Mouse (Mus musculus) cortical plate, adult 2 months (tissue): ENCODE measurements around the gene Chd9. TPM values are rescaled to one million over a fixed set of nuclear protein-coding genes. Genes with fewer than 3 reads are reported as not detected.
A peak's percentile ranks its signal among the peaks of the same experiment; 100 is the strongest.
"Not testable (repeated sequence)": the region's sequence is repeated elsewhere in the genome, so short reads cannot be mapped to it uniquely, and the experiment has no call there.

ENCODE experiments used
- H3K27ac ChIP-seq: fragments of 200-500 bp; 2 replicates; pipeline ENCODE4 v1.5.1; 2012; ENCODE audit warnings: low read length, control low read depth, inconsistent platforms; ENCODE audit not compliant: insufficient read depth
- H3K4me1 ChIP-seq: fragments of 200-500 bp; 2 replicates; pipeline ENCODE4 v1.6.1; 2011; ENCODE audit warnings: low read length; ENCODE audit not compliant: control insufficient read depth, insufficient read depth
- H3K4me3 ChIP-seq: fragments of 200-500 bp; 2 replicates; pipeline ENCODE4 v1.5.1; 2011; ENCODE audit warnings: mild to moderate bottlenecking, low read length, control low read depth; ENCODE audit not compliant: insufficient read depth
- CTCF ChIP-seq: fragments of 200-500 bp; IDR thresholded peaks from 2 replicates; pipeline ENCODE4 v1.5.1; 2011; ENCODE audit warnings: mild to moderate bottlenecking, control low read depth, low read length; ENCODE audit not compliant: insufficient read depth; ENCODE audit errors: extremely low read depth
- POLR2A ChIP-seq: fragments of 200-500 bp; IDR thresholded peaks from 2 replicates; pipeline ENCODE4 v1.6.1; 2011; ENCODE audit warnings: mild to moderate bottlenecking, low read length, control low read depth; ENCODE audit not compliant: insufficient read depth; ENCODE audit errors: extremely low read depth
- polyA plus RNA-seq: library from polyadenylated mRNA; depleted of rRNA; stranded (reverse); fragments of >200 nt; gene quantifications from 2 replicates; pipeline ENCODE4 v1.2.3, GENCODE M21; 2012

Gene Chd9
- polyA plus RNA-seq, 1 experiment: 291 TPM

GRCm38 (mm10) chr8:90904171-90904706 lies 76.1 kb downstream of the Chd9 start:
- Histone ChIP-seq H3K4me1 (no peaks in the 10 kb centered on the region), H3K4me3 (no peak overlapping the region), H3K27ac (no peak overlapping the region)
- TF ChIP-seq POLR2A (no peak), CTCF (no peak)

GRCm38 (mm10) chr8:90906922-90907321 lies 78.8 kb downstream of the Chd9 start:
- H3K4me3 ChIP-seq: peak overlapping the region; percentile 76; the same call in 1 of the 2 replicates
- no peak overlapping the region for H3K27ac ChIP-seq
- no peaks in the 10 kb centered on the region for H3K4me1 ChIP-seq
- TF ChIP-seq CTCF (no peak), POLR2A (no peak)

- Histone ChIP-seq H3K4me3 (peak overlapping the region; percentile 76), H3K27ac (peak overlapping the region; percentile 84), H3K4me1 (no peaks in the 10 kb centered on the region)
- no peak for TF ChIP-seq CTCF
- TF ChIP-seq POLR2A: no peak
These were observed 79.3 kb downstream of the Chd9 start for GRCm38 (mm10) chr8:90907516-90907847.

GRCm38 (mm10) chr8:90907848-90908551 lies 79.8 kb downstream of the Chd9 start:
- Histone ChIP-seq H3K4me1 (no peaks in the 10 kb centered on the region), H3K4me3 (peak overlapping the region; percentile 76), H3K27ac (peak overlapping the region; percentile 84)
- TF ChIP-seq CTCF: no peak
- TF ChIP-seq POLR2A: no peak

- Histone ChIP-seq H3K4me1 (no peaks in the 10 kb centered on the region), H3K27ac (0 out of 2 replicates have a peak overlapping the region, but pooled peaks have one; percentile 53), H3K4me3 (peak overlapping the region; percentile 76)
- TF ChIP-seq POLR2A (no peak), CTCF (no peak)
These were observed 80.7 kb downstream of the Chd9 start for GRCm38 (mm10) chr8:90908580-90909471.

- no peak for TF ChIP-seq POLR2A
- Histone ChIP-seq H3K4me1 (no peaks in the 10 kb centered on the region), H3K27ac (no peak overlapping the region), H3K4me3 (no peak overlapping the region)
These were observed 95.2 kb downstream of the Chd9 start for GRCm38 (mm10) chr8:90923158-90923905.

- H3K4me3 ChIP-seq: no peak overlapping the region
These were observed 100.3 kb downstream of the Chd9 start for GRCm38 (mm10) chr8:90928412-90928811.

GRCm38 (mm10) chr8:90930125-90930524 lies 102.0 kb downstream of the Chd9 start:
- not testable (repeated sequence) for H3K4me1 ChIP-seq, H3K27ac ChIP-seq, H3K4me3 ChIP-seq

More at GRCm38 (mm10) chr8:90928412-90928811, 100.3 kb downstream of the Chd9 start:
- Histone ChIP-seq H3K4me1 (no peaks in the 10 kb centered on the region), H3K27ac (no peak overlapping the region)
- no peak for TF ChIP-seq CTCF
- no peak for TF ChIP-seq POLR2A

GRCm38 (mm10) chr8:90932934-90933333 lies 104.8 kb downstream of the Chd9 start:
- no peaks in the 10 kb centered on the region for H3K4me1 ChIP-seq
- no peak overlapping the region for H3K27ac ChIP-seq
- no peak for TF ChIP-seq CTCF
- no peak for TF ChIP-seq POLR2A
- no peak overlapping the region for H3K4me3 ChIP-seq

GRCm38 (mm10) chr8:90934786-90935185 lies 106.6 kb downstream of the Chd9 start:
- Histone ChIP-seq H3K4me1 (no peaks in the 10 kb centered on the region), H3K27ac (no peak overlapping the region), H3K4me3 (no peak overlapping the region)
- TF ChIP-seq POLR2A (no peak), CTCF (no peak)
